Mouse (Mus musculus): ENCODE results near the gene Gga2.

Gga2 gene

GRCm38 (mm10) chr7:121995961-121996360, 25.1 kb downstream of the Gga2 start:
- no peak for DNase-seq

- DNase-seq, result peak; percentile 89
Measured at GRCm38 (mm10) chr7:121981307-121981871, 39.6 kb downstream of the Gga2 start, which contains the start of gene Cog7. TSS of gene Cog7 (minus strand) at chr7:121981711.

GRCm38 (mm10) chr7:121975031-121975430, 46.0 kb downstream of the Gga2 start:
- DNase-seq, result peak; percentile 48

GRCm38 (mm10) chr7:121971698-121972097, 49.3 kb downstream of the Gga2 start:
- DNase-seq, result no peak

- DNase-seq, result no peak
Measured at GRCm38 (mm10) chr7:121970250-121970649, 50.8 kb downstream of the Gga2 start.

- no peak for DNase-seq
Measured at GRCm38 (mm10) chr7:121968816-121969215, 52.2 kb downstream of the Gga2 start.

- no peak for DNase-seq
Measured at GRCm38 (mm10) chr7:121968242-121968641, 52.8 kb downstream of the Gga2 start.

GRCm38 (mm10) chr7:121966169-121966568, 54.9 kb downstream of the Gga2 start:
- DNase-seq, result no peak

GRCm38 (mm10) chr7:121963883-121964398, 57.1 kb downstream of the Gga2 start:
- peak; percentile 54 for DNase-seq

- DNase-seq, result no peak
Measured at GRCm38 (mm10) chr7:121962571-121962959, 58.5 kb downstream of the Gga2 start.

GRCm38 (mm10) chr7:121961913-121962570, 59.0 kb downstream of the Gga2 start:
- no peak for DNase-seq

GRCm38 (mm10) chr7:121955802-121956201, 65.2 kb downstream of the Gga2 start:
- no peak for DNase-seq

- no peak for DNase-seq
Measured at GRCm38 (mm10) chr7:121954891-121955669, 65.9 kb downstream of the Gga2 start.

- no peak for DNase-seq
Measured at GRCm38 (mm10) chr7:121947513-121947912, 73.5 kb downstream of the Gga2 start.

GRCm38 (mm10) chr7:121946196-121946595, 74.8 kb downstream of the Gga2 start:
- DNase-seq, result peak; percentile 60

GRCm38 (mm10) chr7:121942371-121942770, 78.7 kb downstream of the Gga2 start:
- no peak for DNase-seq

GRCm38 (mm10) chr7:121941640-121942039, 79.4 kb downstream of the Gga2 start:
- DNase-seq, result no peak

- DNase-seq, result peak; percentile 42
Measured at GRCm38 (mm10) chr7:121941016-121941415, 80.0 kb downstream of the Gga2 start.

GRCm38 (mm10) chr7:121939729-121940128, 81.3 kb downstream of the Gga2 start:
- peak; percentile 93 for DNase-seq

GRCm38 (mm10) chr7:121939244-121939643, 81.8 kb downstream of the Gga2 start:
- DNase-seq, result peak; percentile 55

- peak; percentile 43 for DNase-seq
Measured at GRCm38 (mm10) chr7:121938124-121938891, 82.7 kb downstream of the Gga2 start.

GRCm38 (mm10) chr7:121936861-121937630, 84.0 kb downstream of the Gga2 start:
- DNase-seq, result peak; percentile 92
